Mouse (Mus musculus) cerebellum, adult 8-10 months (tissue): ENCODE measurements around the gene Stra6l.

Source experiments
- DNase-seq: peaks from one replicate; pipeline ENCODE4 v3.0.0; 2022

The Stra6l gene

DNA sequence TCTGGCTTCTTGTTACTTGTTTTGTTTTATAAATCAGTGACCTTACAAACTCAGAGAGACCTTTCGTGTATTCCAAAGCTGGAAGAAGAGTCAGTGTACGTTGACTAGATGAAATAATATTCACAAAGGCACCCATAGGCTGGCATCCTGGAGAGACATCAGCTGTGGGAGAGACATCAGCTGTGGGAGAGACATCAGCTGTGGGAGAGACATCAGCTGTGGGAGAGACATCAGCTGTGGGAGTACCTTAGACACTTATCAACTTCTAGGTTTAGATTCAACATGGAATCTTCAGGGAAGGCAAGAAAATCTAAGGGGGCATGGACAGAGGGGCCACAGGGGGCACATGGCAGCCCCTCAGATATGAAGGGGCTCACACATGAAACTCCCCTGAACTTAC is 2.2 kb upstream of the Stra6l start:
- no peak for DNase-seq

DNA sequence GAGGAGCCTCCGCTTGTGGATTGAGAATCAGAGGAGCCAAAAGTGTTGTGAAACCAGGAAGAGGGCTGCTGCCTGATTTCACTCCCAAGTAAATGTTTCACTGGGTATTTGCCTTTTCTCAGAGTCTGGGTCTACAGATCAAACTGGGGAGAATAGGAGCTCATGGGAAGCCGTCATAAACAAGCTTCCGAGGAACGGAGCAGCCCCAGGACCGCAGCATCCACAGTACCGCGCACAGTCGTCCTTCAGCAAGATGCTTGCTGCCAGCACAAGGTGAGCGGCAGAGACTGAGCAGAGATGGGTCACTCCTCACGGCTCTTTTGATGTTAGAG is 327 bp downstream of the Stra6l start:
- DNase-seq, result no peak

DNA sequence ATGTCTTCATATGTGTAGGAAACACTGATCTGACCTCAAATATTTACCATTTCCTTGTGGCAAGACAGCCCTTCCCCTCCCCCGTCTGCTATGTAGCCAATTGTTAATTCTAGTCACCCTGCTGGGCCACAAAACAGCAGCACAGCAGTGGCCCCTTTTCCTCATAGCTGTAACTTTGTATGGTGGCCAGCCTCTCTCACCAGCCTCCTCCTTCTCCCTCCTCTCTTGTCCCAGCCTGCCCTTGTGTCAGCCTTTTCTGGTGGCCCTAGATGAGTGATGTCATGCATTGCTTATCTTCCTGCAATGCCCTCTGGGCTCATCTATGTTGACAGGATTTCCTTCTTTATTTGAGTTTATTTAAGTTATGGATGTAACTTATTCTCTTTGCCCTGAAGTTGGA is 955 bp downstream of the Stra6l start:
- no peak for DNase-seq

DNA sequence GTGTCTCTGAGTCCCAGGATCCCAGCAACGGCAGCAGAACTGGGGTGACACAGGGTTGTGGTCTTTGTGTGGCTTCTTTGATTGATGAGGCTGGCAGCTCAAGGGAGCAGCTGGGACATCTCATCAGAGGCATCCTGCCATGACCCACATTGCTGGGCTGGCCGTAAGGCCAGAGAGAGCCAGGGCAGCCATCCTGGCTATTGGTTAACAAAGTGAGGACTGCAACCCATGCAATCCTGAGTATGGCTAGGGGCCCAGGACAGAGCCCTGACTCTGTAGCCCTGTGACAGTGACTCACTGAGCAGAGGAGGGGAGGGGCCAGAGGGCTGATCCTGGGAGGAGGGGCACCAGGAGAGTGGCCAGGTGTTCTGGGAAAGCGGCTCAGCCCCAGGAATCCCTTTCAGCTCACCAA is 3.2 kb downstream of the Stra6l start:
- no peak for DNase-seq

DNA sequence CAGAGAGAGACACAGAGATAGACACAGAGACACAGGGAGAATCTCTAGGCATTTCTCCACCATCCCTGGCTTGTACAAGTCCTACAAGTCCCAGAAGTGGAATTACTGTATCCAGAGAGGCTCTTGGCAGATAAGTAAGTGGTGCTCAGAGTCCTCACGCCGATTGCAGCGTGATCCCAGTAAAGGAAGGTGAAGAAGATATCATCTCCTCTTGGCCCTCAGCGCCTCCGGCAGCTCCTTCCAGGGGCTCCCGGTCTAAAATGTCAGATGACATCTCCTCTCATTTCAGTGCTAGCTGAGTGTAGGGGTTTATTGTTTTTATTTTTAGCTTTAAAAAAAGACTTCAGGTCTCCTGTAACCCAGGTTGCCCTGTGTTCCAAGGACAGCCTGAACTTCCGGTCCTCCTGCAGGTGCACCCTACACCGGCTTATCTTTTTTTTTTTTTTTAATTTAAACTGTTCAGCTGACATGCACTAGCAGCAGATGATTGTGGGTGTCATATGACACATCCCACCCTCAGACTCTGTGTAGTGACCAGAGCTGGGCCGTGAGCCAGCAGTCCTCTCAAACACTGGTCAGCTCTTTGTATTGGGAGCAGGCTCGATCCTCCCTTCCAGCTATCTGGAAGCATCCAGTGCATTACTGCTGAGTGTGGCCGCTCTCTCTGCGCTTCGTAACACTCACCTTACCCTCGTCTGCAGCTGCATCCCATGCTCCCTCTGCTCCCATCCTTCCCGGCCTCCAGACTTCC is 5.2 kb downstream of the Stra6l start:
- no peak for DNase-seq

DNA sequence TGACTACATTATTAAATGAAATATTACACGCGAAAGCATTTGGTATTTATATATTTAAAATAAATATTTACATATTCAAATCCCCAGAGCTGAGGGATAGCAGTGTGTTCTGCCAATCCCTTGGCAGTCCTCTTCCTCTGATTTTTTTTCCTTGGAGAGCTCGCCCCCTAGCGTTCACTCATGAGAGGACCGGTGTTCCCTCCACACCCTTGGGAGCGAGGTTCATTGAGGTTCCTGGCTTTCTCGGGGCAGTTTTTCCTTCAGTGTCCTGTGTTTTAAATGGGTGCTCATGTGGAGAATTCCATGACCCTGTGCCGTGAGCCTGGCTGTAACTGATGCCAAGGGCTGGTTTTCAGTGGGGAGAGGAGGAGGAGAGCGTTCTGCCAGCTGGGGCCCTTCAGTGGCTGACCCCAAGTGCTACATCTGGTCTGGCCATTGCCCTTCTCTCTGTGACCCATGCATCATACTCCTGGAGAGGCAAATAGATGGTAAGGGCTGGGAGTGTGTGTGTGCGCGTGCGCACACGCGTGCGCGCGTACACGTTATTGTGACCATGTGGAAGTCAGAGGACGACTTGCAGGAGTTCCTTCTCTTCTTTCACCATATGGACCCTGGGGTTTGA is 7.5 kb downstream of the Stra6l start:
- peak; percentile 75 for DNase-seq

DNA sequence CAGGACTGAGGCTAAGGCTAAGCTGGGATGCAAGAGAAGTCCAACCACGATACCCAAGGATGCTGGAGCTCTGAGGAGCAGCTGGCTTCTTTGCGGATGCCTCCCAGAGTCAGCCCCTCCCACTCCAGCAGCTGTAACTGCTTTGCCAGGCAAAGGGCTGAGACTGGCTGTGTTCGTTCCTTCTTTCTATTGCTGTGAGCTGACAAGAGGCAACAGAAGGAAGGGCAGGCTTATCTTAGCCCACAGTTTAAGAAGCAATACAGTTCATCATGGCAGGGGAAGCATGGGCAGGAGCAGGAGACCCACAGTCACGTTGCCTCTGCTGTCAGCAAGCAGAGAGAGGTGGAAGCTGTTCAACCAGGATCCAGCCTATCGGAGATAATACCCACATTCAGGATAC is 12.7 kb downstream of the Stra6l start:
- no peak for DNase-seq

DNA sequence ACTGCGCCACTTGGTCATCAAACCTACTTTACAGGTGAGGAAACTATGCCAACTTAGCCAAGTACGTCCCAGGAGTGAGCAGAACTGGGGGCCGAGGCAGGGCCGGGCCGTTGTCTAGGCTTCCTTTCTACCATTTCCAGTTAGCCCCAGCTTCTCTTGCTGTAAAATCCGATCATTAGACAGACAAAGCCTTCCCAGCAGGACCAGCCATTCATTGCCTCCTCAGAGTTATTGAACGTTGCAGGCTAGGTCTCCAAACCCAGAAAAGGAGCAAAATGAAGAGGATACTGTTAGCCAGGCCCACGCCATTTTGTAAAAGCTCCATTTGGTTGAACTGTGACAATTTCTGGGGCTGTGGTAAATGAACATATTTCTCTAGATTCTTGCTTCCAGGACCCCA is 19.0 kb downstream of the Stra6l start:
- DNase-seq, result no peak

DNA sequence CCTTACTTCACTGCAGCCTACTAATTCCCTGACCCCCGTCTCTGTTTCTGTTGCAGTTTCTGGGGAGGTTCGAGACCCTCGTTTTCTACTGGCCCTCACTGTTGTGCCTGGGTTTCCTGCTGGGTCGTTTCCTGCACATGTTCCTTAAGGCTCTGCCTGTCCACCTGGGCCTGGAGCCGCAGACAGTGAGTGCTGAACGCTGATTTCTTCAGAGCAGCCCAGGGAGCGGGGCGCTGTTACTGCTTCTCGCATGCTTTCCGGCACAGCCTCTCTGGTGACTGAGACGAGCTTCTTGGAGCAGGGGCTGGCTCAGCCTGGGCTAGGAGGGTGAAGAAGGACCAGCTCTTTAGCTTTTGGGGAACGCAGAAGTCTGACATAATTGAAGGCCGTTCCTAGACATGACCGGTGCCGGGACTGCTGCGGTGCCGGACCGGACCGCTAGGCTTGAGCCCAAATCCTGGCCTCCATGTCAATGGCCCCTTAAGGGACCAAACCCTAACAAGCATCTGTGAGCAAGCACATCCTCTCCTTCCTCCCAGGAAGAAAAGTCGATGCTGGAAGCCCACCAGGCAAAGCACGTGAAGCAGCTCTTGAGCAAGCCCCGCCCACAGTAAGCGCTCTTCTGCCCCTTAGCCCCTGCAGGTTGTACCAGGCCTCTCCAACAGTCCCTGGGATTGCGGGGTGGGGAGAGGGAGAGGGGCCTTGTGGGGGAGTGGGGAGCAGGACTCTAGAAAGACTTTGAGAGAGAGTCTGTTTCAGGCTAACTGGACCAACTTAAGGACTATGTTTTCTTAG is 20.8 kb downstream of the Stra6l start:
- no peak for DNase-seq

DNA sequence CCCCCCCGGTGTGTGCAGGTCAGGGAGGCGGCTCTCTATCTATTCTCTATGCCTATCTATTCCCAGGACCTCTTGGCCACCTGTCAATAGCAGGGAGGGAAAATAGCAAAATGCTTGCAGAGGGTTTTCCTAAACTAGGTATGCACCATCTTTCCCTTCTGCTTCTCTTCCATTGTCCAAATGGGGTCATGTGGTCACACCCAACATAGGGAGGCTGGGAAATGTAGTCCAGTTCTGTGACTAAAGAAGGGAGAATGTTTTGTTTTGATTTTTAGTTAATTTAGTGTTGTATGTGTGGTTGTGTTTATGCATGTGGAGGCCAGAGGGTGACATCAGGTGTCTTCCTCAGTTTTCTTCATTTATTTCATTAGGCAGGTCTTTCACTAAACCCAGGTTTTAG is 23.7 kb downstream of the Stra6l start:
- DNase-seq, result no peak

DNA sequence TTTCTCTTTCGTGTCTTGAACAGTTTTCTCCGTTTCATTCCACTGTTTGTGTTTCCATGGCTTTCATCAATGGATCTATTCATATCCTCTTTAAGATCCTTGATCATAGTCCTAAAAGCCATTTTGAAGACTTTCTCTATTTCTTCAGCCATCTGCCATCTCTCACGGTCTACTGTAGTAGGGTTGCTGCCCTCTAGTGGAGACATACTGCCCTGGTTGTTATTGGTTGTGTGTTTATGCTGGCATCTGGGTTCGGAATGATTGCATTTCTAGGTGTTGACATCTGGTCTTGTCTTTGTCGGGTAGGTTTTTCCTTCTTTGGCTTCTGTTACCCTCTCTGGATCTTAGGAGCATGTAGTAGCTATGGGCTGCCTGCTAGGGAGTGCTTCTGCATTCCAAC is 30.5 kb downstream of the Stra6l start:
- peak; percentile 11 for DNase-seq

DNA sequence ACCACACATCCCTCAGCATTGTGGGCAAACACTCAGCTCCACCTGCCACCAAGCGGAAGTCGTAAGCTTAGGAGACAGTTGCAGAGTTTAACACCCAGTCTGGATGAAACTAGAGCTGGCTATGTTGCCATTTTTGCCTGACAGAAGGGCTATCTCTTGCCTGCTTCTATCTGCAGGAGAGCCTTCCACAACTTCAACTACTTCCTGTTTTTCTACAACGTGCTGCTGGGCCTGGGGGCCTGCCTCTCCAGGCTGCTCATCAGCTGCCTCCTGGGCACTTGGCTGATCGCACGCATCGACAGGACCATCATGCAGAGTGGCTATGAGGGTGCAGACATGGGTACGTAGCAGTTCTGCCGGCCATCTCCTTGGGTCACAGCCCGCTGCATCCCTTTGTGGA is 34.1 kb downstream of the Stra6l start:
- DNase-seq, result no peak

DNA sequence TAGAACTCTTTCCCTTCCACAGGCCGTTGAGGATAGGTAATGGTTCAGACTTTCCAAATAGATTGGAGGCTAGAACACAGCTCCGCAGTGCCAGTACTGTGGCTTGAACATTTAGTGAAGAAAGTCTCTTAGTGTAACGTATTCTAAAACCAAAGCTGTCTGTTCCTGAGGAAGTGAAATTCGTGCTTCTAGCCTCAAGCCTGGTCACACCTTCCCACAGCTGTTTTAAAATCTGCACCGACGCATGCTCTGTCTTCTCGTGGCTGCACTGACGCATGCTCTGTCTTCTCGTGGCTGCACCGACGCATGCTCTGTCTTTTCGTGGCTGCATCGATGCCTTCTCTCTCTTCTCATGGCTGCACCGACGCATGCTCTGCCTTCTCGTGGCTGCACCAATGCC is 34.8 kb downstream of the Stra6l start:
- no peak for DNase-seq

DNA sequence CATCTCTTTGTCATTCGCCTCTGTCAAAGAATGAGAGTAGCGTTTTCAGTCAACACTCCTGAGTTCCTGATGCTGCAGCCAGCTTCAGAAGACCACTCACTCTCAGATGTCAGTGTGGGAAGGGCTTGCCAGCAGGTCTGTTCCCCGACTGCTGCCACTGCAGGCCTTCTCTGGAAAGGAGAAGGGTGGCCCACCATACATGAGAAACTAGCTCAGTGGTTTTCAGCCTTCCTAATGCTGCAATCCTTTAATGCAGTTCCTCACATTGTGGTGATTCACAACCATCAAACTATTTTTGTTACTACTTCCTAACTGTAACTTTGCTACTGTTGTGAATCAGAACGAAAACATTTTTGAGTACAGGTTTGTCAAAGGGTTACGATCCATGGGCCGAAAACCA is 41.0 kb downstream of the Stra6l start:
- DNase-seq, result no peak

DNA sequence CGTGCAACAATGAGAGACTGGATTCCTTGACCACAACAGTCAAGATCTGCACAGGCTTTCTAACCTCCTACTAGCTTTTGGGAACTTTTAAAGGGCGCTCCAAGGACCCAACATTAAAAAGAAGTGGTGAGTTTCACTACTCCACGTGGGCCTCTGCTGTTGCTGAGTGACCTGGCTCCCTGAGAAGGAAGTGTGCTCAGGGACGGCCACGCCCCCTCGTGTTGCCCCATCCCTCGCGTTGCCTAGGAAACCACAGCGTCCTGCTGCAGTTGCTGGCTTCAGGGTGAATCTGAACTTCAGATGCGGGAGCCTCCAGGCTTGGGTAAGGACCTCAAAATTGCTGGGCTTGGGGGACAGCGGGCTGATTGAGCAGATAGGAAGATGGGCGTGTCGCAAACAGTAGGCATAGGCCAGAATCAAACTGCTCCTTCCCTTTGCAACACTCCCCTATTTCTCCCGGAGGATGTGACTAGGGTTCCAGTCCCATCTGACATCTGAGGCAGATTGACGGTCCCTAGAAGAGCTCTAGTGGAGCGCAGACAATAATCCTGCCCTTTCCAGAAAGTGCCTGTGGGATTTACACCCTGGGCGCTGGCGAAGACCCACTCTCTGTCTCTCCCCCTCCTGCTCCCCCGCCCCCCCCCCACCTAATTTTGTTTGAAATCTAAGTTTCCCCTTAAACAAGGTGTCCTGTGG is 41.8 kb downstream of the Stra6l start, which contains the start of gene Ccdc180:
Gene Ccdc180 (plus strand): TSS at position 238 of the 696 bp plus-strand sequence.
- DNase-seq, result no peak

DNA sequence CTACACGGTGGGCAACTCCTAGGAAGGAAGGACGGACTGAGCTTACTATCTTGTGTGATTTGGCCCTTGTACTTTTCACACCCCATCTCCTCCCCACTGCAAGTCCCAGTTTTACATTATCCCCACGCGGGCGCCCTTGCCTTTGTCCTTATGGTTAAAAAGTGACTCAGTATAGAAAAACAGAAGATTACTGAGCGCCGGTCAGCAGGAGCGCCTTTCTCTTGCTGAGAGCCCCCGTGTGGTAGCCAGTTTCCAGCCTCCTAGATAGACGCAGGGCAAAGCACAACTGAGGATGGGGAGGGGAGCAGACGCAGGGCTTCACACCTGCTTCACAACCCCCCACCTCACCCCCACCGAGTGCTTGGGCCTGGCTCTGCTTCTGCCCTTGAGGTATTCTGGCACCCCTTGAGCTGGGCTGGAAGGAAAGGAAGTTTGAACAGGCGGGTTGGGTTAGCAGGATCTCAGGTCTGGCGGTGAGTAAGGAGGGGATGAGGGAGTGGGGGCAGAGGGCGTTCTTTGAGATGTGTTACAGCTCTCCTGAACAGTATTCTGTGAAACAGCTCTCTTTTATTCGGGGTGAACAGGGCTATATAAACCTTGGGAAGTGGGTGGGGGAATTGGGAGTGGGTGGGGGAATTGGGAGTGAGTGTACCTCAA is 48.1 kb downstream of the Stra6l start:
- no peak for DNase-seq

DNA sequence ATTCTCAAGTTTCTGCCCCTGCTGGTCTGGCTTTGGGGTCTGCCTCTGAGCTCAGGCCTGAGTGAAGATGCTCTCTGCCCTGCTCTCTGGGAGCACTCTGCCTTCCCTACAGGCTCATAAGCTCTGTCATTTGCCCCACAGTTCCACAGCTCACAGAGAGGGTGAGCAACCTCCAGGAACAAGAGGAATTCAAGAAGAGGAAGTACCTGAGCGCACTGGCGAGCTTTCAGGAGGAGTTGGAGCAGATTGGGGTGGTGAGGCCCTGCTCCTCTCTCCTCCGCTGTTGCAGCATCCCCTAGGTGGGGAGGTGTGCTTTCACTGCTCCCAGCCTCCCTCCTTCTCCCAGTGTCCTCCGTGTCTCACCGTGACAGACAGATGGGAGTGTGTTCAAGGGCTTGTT is 49.9 kb downstream of the Stra6l start:
- no peak for DNase-seq

DNA sequence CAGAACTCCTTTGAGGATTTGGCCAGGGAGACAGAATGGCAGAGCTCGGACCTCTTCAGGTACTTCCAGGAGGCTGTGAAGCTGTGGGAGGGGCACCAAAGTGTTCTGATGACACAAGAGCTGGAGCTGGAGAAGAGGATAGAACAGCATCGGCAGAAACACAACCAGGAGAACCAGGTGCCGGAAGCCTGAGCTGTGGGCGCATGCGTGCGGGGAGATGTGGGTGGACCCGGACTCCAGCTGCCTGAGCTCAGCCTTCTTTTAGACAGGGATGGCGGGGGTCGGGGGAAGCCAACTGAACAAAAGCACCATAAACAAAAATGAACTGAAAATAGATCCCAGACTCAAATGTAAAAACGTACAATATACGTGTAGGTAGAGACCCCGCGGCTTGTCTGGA is 60.8 kb downstream of the Stra6l start:
- DNase-seq, result no peak

DNA sequence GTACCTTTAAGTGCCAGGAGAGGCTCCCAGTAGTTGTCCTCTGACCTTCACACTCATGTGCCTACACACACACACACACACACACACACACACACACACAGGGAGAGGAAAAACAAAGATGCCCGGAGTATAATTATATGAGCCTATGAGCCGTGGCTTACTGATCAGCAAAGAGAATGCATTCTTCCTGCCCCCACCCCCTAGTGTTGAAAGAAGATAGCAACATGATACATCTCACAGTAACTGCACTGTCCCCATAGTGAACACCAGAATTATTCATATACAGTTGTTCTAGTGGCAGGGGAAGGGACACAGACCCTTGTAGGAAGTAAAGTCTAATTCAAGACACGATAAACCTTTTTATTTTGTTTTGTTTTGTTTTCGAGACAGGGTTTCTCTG is 61.5 kb downstream of the Stra6l start:
- no peak for DNase-seq

DNA sequence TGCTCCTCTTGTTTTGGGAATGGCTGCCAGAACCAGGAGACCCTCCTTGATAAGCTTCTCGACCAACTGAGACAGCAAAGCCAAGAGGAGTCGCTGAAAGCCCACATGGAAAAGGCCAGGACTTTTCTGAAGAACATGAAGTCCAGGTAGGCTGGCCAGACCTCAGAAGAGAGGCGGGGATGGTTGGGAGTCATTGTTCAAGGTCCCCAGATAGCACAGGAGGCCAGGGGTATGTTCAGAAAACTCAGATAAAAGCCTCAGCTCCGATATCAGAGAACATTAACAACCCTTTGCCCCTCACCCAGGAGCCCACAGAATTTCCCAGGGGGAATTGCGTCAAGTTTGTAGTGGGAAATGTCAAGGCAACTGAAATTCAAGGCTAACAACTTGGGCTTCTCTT is 62.8 kb downstream of the Stra6l start:
- no peak for DNase-seq

DNA sequence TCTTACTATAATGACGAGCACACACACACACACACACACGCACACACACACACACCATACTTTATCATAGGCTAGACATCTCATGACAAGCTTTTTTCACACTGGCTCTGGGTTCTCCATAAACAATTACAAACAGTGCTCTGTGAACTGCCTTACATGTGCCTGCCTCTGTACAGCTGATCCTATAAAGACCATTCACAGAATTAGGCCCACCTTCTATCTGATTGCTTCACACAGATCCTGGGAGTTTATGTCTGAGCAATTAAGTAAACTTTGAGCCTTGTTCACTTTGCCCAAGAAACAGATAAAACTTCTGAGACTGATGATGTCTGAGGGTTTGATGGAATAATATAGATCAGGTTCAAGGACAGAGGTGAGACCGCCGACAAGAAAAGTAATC is 63.4 kb downstream of the Stra6l start:
- no peak for DNase-seq

DNA sequence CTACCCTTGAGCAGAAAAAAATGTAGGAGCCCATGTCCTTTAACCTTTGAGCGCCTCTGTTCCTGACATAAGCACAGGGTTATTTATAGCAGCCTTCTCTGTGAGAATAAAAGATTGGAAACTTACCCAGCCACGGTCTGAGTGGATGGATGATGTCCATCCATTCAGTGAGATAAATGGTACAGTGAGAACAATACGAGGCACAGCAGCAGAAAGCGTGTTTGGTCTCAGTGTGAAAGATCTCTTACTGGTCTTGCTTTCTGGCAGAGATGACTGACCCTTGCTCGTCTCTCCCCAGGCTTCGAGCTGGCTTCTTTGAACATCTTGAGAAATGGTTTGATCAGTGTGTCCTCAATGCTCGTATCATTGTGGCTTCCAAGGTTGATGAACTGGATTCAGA is 68.6 kb downstream of the Stra6l start:
- no peak for DNase-seq
